Mouse (Mus musculus) ZHBTc4 (cell line): ENCODE results near the gene Slco1b2.
A peak's percentile ranks its signal among the peaks of the same experiment; 100 is the strongest.
"Not testable (repeated sequence)": the region's sequence is repeated elsewhere in the genome, so short reads cannot be mapped to it uniquely, and the experiment has no call there.

Source experiments
- DNase-seq: peaks from one replicate; pipeline ENCODE4 v3.0.0-alpha.2; 2011; ENCODE audit warnings: low read depth, low spot score

The Slco1b2 gene

GRCm38 (mm10) chr6:141629291-141629690 is at the start of gene Slco1b2:
TSS of gene Slco1b2 (plus strand) at chr6:141629518.
- DNase-seq = no peak

- DNase-seq = no peak
These were observed 44.4 kb upstream of the Slco1b2 start for GRCm38 (mm10) chr6:141584791-141585403.

- no peak for DNase-seq
These were observed 39.3 kb upstream of the Slco1b2 start for GRCm38 (mm10) chr6:141590002-141590401.

- not testable (repeated sequence) for DNase-seq
These were observed 38.6 kb upstream of the Slco1b2 start for GRCm38 (mm10) chr6:141590598-141591200.

- peak; percentile 62 for DNase-seq
These were observed 33.2 kb upstream of the Slco1b2 start for GRCm38 (mm10) chr6:141596081-141596480.

- peak; percentile 75 for DNase-seq
These were observed 32.3 kb upstream of the Slco1b2 start for GRCm38 (mm10) chr6:141597037-141597436.

GRCm38 (mm10) chr6:141600940-141601339 is 28.4 kb upstream of the Slco1b2 start:
- DNase-seq = peak; percentile 65

GRCm38 (mm10) chr6:141610702-141611260 is 18.5 kb upstream of the Slco1b2 start:
- no peak for DNase-seq

- DNase-seq = no peak
These were observed 15.3 kb upstream of the Slco1b2 start for GRCm38 (mm10) chr6:141614017-141614416.

- DNase-seq = no peak
These were observed 14.0 kb upstream of the Slco1b2 start for GRCm38 (mm10) chr6:141615348-141615747.

- no peak for DNase-seq
These were observed 3.6 kb downstream of the Slco1b2 start for GRCm38 (mm10) chr6:141632935-141633334.

- DNase-seq = no peak
These were observed 5.9 kb downstream of the Slco1b2 start for GRCm38 (mm10) chr6:141635250-141635649.

- DNase-seq = no peak
These were observed 11.3 kb downstream of the Slco1b2 start for GRCm38 (mm10) chr6:141640639-141641038.

GRCm38 (mm10) chr6:141687008-141687407 is 57.7 kb downstream of the Slco1b2 start:
- DNase-seq = no peak

GRCm38 (mm10) chr6:141691246-141691645 is 61.9 kb downstream of the Slco1b2 start:
- DNase-seq = no peak
